Mouse (Mus musculus) adrenal gland, postnatal 25 days (tissue): ENCODE data around the gene Ntrk3. TPM values are rescaled to one million over a fixed set of nuclear protein-coding genes. Genes with fewer than 3 reads are reported as not detected.

Experiments
- DNase-seq: peaks from one replicate; pipeline ENCODE4 v3.0.0; 2021; ENCODE audit warnings: mixed read lengths
- total RNA-seq: library from RNA; stranded (reverse); gene quantifications from 2 replicates; pipeline ENCODE4 v1.2.3, GENCODE M21; 2021

Gene Ntrk3
- total RNA-seq, 1 experiment from 2014 or later, result 24.3 TPM

- DNase-seq, result peak; percentile 55
Measured at GRCm38 (mm10) chr7:78579461-78580234, 158.2 kb downstream of the Ntrk3 start.

GRCm38 (mm10) chr7:78578461-78579359 is 159.1 kb downstream of the Ntrk3 start:
- peak; percentile 26 for DNase-seq

- peak; percentile 33 for DNase-seq
Measured at GRCm38 (mm10) chr7:78578111-78578460, 159.7 kb downstream of the Ntrk3 start.

GRCm38 (mm10) chr7:78577462-78578110 is 160.2 kb downstream of the Ntrk3 start:
- DNase-seq, result no peak

- DNase-seq, result peak; percentile 69
Measured at GRCm38 (mm10) chr7:78576706-78577461, 160.9 kb downstream of the Ntrk3 start.

- DNase-seq, result no peak
Measured at GRCm38 (mm10) chr7:78576169-78576568, 161.6 kb downstream of the Ntrk3 start.

GRCm38 (mm10) chr7:78575556-78575955 is 162.3 kb downstream of the Ntrk3 start:
- DNase-seq, result no peak

GRCm38 (mm10) chr7:78571196-78571595 is 166.6 kb downstream of the Ntrk3 start:
- DNase-seq, result no peak

GRCm38 (mm10) chr7:78569255-78569618 is 168.6 kb downstream of the Ntrk3 start:
- DNase-seq, result no peak

- peak; percentile 69 for DNase-seq
Measured at GRCm38 (mm10) chr7:78568411-78569254, 169.2 kb downstream of the Ntrk3 start.

- DNase-seq, result no peak
Measured at GRCm38 (mm10) chr7:78566617-78567016, 171.2 kb downstream of the Ntrk3 start.

GRCm38 (mm10) chr7:78565386-78565785 is 172.4 kb downstream of the Ntrk3 start:
- no peak for DNase-seq

GRCm38 (mm10) chr7:78558503-78558902 is 179.3 kb downstream of the Ntrk3 start:
- DNase-seq, result no peak

- no peak for DNase-seq
Measured at GRCm38 (mm10) chr7:78555532-78555931, 182.3 kb downstream of the Ntrk3 start.

- no peak for DNase-seq
Measured at GRCm38 (mm10) chr7:78549461-78549860, 188.4 kb downstream of the Ntrk3 start.

GRCm38 (mm10) chr7:78548721-78549120 is 189.1 kb downstream of the Ntrk3 start:
- no peak for DNase-seq

- DNase-seq, result no peak
Measured at GRCm38 (mm10) chr7:78546551-78546950, 191.3 kb downstream of the Ntrk3 start.

GRCm38 (mm10) chr7:78542468-78542867 is 195.3 kb downstream of the Ntrk3 start:
- no peak for DNase-seq

- DNase-seq, result no peak
Measured at GRCm38 (mm10) chr7:78530286-78530685, 207.5 kb downstream of the Ntrk3 start.

GRCm38 (mm10) chr7:78528008-78528407 is 209.8 kb downstream of the Ntrk3 start:
- no peak for DNase-seq

- no peak for DNase-seq
Measured at GRCm38 (mm10) chr7:78527564-78527963, 210.2 kb downstream of the Ntrk3 start.
